Mouse (Mus musculus): ENCODE results near the gene Rps11.
"Not testable (repeated sequence)": the region's sequence is repeated elsewhere in the genome, so short reads cannot be mapped to it uniquely, and the experiment has no call there.

Gene Rps11

DNA sequence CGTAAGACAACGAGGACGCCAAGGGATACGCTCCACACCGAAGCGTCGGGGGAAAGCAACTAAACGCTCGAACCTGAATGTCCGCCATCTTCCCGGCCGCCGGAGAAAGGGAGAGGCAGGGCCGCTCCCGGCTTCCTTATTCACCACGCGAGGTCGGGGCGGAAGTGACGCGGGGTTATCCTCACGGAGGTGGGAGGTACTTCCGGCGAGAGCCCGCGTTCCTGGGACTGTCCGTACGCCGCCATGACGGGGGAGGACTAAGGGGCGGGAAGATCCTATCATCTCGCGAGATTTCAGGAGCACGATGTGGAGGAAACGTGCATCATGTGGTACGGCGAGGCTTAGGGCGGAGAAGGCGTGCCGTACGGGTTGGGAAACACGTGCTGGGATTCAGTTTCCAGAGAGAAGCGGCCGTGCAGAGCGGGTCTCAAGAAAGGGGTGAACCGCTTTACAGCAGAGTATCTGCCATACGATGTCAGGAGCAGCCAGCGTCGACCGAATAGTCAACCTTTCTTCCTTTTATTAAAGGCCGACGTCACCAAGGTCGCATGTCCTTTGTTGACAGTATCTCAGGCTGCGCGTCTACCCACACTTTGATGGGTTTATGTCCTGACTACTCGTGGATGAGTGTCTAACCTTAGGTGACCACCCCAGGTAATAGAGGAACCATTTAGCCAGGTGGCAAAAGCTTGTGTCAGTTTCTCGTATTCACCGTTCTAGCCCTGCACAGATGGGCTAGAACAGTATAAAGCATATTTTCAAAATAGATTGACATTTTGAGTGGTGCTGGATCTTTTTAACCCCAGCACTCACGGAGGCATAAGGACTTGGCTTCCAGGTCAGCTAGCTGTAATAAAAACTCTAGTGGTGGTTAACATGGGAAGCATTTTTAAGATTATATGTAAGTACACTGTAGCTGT is at the start of gene Rps11:
TSS of gene Rps11 (minus strand) at position 216 of the 920 bp plus-strand sequence.
- DNase-seq (ENCODE audit: low read depth, low spot score), result peak; percentile 99

- not testable (repeated sequence) for DNase-seq (ENCODE audit: low read depth, low spot score)
Observed at GRCm38 (mm10) chr7:45173772-45174171, 49.5 kb upstream of the Rps11 start.

GRCm38 (mm10) chr7:45172974-45173373 is 48.7 kb upstream of the Rps11 start:
- no peak for DNase-seq (ENCODE audit: low read depth, low spot score)

DNA sequence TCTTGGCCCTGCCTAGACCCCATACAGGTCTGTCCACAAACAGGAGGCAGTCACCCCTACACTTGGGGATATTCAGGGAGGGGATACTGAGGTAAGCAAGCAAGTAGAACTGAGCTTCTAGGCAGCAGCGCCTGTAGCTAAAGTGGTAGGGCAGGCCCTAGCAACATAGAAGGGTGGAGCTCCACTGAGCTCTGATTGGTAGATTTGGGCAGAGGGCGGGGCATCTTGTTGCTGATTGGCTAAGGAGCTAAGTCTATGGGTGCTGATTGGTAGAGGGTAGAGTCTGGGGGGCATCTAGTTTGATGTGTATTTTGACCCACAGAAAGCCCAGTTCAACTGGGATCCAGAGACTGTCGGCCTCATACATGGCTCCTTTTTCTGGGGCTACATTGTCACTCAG is 45.3 kb upstream of the Rps11 start:
- no peak for DNase-seq (ENCODE audit: low read depth, low spot score)

- DNase-seq (ENCODE audit: low read depth, low spot score), result no peak
Observed at GRCm38 (mm10) chr7:45168656-45169055, 44.4 kb upstream of the Rps11 start.

DNA sequence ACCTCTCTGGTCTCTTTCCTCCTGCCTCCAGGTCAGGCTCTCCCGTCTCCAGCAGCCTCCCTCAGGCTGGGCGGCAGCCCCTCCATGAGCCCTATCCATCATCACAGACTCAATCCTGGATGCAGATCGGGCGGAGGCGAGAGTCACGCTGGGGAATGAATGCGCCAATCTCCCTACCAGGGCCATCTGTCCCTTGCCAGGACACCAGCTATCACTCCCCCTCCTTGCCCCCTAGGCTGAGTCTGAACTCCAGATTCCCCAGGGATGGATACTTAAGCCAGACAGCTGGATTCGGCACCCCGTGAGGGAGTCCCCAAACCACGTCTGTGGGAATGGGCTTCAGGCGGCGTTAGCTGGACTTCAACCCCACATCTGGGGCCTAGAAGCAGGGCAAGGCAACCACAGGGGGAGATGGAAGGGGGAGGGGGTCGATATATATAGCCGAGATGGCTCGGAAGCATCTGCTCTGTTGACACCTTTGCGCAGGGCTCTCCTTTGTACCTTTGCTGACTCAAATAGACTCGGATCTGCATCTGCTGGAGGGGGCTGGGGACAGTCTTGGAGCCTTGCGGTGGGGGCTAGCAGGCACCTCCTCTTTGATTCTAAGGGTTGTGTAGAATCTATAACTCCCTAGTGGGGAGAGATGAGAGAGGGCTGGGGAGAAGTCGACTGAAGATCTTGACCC is 43.7 kb upstream of the Rps11 start:
- DNase-seq (ENCODE audit: low read depth, low spot score), result no peak

- no peak for DNase-seq (ENCODE audit: low read depth, low spot score)
Observed at GRCm38 (mm10) chr7:45166950-45167401, 42.7 kb upstream of the Rps11 start.

- DNase-seq (ENCODE audit: low read depth, low spot score), result no peak
Observed at GRCm38 (mm10) chr7:45165701-45166100, 41.5 kb upstream of the Rps11 start.

GRCm38 (mm10) chr7:45164833-45165232 is 40.6 kb upstream of the Rps11 start:
- DNase-seq (ENCODE audit: low read depth, low spot score), result no peak

DNA sequence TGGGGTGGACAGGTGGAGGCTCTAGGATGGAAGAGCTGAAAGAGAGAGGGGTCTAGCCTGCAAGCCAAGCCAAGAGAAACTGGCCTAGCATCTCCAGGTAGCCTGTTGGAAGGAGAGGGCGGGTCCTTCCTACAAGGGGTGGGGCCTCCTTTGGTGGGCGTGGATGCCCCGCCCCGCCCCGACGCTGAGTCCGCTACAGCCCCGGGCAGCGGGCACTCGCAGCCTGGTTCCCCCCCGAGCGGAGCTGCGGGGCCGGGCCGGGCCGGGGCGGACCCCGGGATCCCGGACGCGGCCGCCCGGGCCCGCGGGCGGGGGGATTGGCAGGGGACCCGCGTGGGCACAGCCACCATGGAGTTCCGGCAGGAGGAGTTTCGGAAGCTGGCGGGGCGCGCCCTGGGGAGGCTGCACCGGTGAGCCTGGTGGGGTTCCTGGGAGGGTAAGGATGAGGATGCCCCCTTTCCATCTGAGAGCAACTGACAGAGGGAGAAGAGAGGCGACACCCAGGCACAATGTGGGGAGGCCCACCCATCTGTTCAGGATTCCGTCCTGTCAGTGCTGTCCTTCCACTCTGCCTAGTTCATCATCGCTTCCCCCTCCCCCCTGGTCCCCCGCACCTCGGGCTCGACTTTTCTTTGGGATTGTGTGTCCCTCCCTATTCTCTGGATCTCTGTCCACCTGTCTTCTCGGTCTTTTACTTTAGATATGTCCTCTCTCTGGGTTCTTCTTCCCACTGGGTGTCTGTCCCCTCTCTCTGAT is 39.7 kb upstream of the Rps11 start, which contains the start of gene Slc17a7:
TSS of gene Slc17a7 (plus strand) at position 215 of the 756 bp plus-strand sequence.
- no peak for DNase-seq (ENCODE audit: low read depth, low spot score)

DNA sequence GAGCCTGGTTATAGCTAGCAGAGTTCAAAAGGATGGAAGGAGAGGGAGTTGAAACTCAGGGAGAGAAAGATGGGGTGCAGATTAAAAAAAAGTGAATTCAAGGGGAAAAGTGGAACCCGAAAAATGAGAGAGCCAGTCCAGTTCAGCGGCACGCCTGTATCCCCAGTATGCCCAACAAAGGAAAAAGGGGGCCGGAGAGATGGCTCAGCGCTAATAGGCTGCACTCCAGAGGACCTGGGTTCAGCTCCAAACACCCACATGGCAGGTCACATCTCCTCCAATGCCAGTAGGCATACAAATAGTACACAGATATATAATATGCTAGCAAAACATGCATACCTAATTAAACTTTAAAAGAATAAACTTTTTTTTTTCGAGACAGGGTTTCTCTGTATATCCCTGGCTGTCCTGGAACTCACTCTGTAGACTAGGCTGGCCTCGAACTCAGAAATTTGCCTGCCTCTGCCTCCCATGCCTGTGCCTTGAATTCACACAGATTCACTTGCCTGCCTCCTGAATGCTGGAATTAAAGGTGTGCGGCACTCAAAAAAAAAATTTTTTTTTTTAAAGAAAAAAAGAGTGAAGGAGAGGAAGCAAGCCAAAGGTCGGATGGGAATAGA is 38.9 kb upstream of the Rps11 start:
- DNase-seq (ENCODE audit: low read depth, low spot score), result no peak

GRCm38 (mm10) chr7:45162551-45162950 is 38.3 kb upstream of the Rps11 start:
- DNase-seq (ENCODE audit: low read depth, low spot score), result no peak

GRCm38 (mm10) chr7:45161612-45162473 is 37.6 kb upstream of the Rps11 start:
- peak; percentile 90 for DNase-seq (ENCODE audit: low read depth, low spot score)

DNA sequence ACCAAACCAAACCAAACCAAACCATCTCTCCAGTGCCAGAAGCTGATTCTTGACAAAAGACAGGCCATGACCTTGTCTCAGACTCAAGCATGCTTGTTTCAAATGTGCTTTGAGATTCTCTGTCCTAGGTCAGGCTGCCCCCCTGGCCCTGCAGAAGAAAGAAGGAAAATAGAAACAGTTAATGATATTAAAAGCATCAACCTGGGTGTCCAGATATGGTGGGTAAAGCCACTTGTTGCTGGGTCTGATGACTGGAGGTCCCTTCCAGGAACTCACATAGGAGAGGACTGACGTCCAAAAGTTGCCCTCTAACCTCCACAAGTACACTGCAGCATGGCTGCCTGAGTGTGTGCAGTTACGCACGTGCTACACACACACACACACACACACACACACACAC is 36.6 kb upstream of the Rps11 start:
- DNase-seq (ENCODE audit: low read depth, low spot score), result no peak

DNA sequence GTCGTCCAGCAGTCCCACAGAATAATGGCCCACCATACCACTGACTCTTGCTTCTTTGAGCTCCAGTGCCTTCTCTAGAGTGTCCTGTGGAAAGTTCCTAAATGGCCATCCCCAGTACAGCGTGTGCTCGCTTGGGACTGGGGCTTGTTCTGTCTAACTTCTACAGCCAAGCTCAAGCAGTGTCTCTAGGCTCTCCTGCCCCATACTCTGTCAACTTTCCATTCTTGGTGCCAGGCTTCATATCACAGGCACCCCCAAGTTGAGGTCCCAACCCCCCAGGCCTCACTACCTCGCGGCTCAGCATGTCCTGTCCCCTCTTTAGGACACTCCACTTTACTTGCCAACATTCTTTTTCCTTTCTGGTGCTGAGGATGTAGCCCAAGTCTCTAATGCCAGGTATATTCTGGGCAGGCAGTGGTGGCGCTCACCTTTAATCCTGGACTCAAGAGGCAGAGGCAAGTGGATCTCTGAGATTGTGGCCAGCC is 36.1 kb upstream of the Rps11 start:
- DNase-seq (ENCODE audit: low read depth, low spot score), result no peak

- DNase-seq (ENCODE audit: low read depth, low spot score), result no peak
Observed at GRCm38 (mm10) chr7:45158991-45159390, 34.8 kb upstream of the Rps11 start.

DNA sequence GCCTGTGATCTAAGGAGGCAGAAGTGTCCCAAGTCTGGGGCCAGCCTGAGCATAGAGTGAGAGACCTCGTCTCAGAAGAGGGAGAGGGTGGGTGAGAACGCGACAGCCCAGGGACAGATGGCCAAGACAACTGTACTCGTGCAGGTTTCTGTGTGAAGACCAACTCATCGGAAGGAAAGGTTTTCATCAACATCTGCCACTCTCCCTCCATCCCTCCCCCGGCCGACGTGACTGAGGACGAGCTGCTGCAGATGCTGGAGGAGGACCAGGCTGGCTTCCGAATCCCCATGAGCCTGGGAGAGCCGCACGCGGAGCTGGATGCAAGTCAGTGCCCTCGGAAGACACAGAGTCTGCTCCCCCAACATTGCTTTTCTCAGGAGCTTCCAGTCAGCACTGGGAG is 33.2 kb upstream of the Rps11 start:
- no peak for DNase-seq (ENCODE audit: low read depth, low spot score)

DNA sequence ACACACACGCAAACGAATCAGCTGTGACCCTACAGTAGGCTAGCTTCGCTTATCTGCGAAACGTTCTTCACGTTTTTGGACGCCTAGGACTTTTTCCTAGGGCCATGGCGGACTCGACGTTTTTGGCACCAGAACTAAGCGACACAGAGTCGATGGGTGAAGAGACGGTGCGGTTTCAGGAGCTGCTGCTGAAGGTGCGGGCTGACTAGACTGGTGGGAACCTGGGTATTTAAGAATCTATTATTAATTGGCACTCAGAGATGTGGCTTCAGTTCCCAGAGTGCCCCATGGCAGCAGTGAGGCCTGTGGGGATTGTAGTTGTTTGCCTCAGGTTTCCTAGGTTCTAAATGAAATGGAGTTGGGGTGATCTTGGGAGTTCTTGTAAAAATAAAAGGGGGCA is 32.0 kb upstream of the Rps11 start:
- DNase-seq (ENCODE audit: low read depth, low spot score), result no peak

DNA sequence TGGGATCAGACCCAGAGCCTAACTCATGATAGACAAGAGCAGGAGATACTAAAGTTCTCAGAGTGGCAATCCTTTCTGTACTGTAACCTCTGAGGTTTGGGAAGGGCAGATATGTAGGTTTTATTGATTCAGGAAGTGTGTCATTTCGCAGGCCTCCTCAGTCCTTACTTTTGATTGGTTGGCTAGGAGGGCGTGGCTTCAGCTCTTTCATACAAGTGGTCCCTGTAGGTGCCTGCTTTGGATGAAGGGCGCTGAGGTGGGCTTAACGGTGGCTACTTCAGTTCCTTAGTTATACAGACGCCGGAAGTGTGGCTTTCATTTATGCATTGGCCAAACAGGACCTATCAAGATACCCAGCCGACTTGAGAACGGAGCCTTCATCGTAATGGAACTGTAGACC is 31.4 kb upstream of the Rps11 start:
- no peak for DNase-seq (ENCODE audit: low read depth, low spot score)

GRCm38 (mm10) chr7:45154993-45155514 is 30.8 kb upstream of the Rps11 start:
- DNase-seq (ENCODE audit: low read depth, low spot score), result no peak
